Mouse (Mus musculus) bone marrow macrophage, adult 2 months (primary cell): ENCODE results near the gene Pdzrn3.

ENCODE experiments used
- CTCF ChIP-seq: IDR thresholded peaks from 2 replicates; pipeline ENCODE4 v1.5.1; 2012; ENCODE audit warnings: low read depth, mild to moderate bottlenecking, low read length, moderate library complexity
- POLR2A ChIP-seq: IDR thresholded peaks from 2 replicates; pipeline ENCODE4 v1.6.1; 2012; ENCODE audit warnings: mild to moderate bottlenecking, low read depth, low read length, borderline replicate concordance

- TF ChIP-seq CTCF (no peak), POLR2A (no peak)
These were observed 3.5 kb downstream of the Pdzrn3 start for GRCm38 (mm10) chr6:101374186-101374585.
